Mouse (Mus musculus): Measurements from ENCODE around the gene Cd300lg. TPM values are rescaled to one million over a fixed set of nuclear protein-coding genes. Genes with fewer than 3 reads are reported as not detected.

The Cd300lg gene
- polyA plus RNA-seq, 1 experiment: not detected

DNA sequence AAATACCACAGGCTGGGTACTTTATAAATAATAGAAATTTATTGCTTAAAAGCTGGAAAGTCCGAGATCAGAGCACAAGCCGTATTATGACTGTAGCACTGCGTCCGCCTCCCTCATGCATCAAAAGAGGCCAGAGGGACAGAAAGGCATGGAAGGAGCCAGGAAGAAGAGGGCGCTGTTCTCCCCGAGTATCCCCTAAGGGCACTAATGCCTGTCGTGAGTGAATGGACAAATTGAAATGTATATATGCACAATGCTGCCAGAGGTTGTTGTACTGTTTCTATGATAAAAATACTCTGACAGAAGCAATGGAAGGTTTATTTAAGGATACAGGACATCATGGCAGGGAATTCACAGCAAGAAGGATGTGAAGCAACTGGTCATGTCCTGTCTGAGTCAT is 11.3 kb upstream of the Cd300lg start:
- TF ChIP-seq CEBPB (IDR thresholded peaks at IDR 0.05; ENCODE audit: low read depth): no peak
- no peak for TF ChIP-seq USF1 (IDR thresholded peaks at IDR 0.05; ENCODE audit: low read depth)
- TF ChIP-seq MYOG (IDR thresholded peaks at IDR 0.05; ENCODE audit: control insufficient read depth, extremely low read depth, insufficient read length): no peak
- TF ChIP-seq FOSL1 (IDR thresholded peaks at IDR 0.05; ENCODE audit: insufficient read depth, low read length, poor library complexity, severe bottlenecking): no peak
- TF ChIP-seq MYOD1 (IDR thresholded peaks at IDR 0.05; ENCODE audit: control insufficient read depth, insufficient read length, low read depth): no peak
- TF ChIP-seq CTCF (IDR thresholded peaks at IDR 0.05; ENCODE audit: control insufficient read depth, insufficient read depth, insufficient read length): no peak
- TF ChIP-seq MAX (IDR thresholded peaks at IDR 0.05): no peak
- Histone ChIP-seq H3K79me2 (ENCODE audit: control insufficient read depth, insufficient read depth) (no peaks in the 10 kb centered on the region), H3K79me3 (ENCODE audit: low read depth) (no peaks in the 10 kb centered on the region), H3K36me3 (ENCODE audit: control insufficient read depth, insufficient read depth) (no peaks in the 10 kb centered on the region), H3K27me3 (ENCODE audit: control insufficient read depth, insufficient read depth, insufficient read length) (peaks cover 28% of the 10 kb centered on the region), H3K4me3 (ENCODE audit: insufficient read depth, poor library complexity, severe bottlenecking) (no peak overlapping the region), H3ac (ENCODE audit: control insufficient read depth, insufficient read length, low read depth) (no peak overlapping the region)

DNA sequence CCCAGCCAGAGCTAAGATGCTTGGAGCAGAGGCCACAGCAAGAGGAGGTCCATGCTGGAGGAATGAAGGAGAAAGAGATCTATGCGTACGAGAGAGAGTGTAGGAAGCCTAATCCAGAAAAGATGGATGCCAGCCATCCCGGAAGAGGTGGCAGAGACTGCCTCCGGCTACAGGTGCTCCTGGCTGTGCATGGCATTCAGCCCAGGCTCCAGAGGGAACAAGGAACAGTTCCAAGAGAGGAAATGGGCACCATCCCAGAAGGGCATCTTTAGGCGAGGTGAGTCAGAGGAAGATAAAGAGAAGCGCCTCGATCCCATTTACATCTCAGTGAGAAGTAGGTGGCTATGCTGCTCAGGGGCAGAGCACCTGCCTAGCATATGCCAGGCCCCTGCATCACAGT is 10.2 kb upstream of the Cd300lg start:
- no peaks in the 10 kb centered on the region for H3K79me2 ChIP-seq (ENCODE audit: control insufficient read depth, insufficient read depth)
- TF ChIP-seq CEBPB (IDR thresholded peaks at IDR 0.05; ENCODE audit: low read depth): no peak

GRCm38 (mm10) chr11:102033055-102033591 is 8.2 kb upstream of the Cd300lg start:
- Histone ChIP-seq H3K27me3 (ENCODE audit: control insufficient read depth, insufficient read depth, insufficient read length) (peaks cover 40% of the 10 kb centered on the region), H3K4me3 (ENCODE audit: insufficient read depth, poor library complexity, severe bottlenecking) (no peak overlapping the region), H3ac (ENCODE audit: control insufficient read depth, insufficient read length, low read depth) (no peak overlapping the region), H3K79me3 (ENCODE audit: low read depth) (no peaks in the 10 kb centered on the region), H3K36me3 (ENCODE audit: control insufficient read depth, insufficient read depth) (no peaks in the 10 kb centered on the region), H3K79me2 (ENCODE audit: control insufficient read depth, insufficient read depth) (no peaks in the 10 kb centered on the region)
- TF ChIP-seq CTCF (IDR thresholded peaks at IDR 0.05; ENCODE audit: control insufficient read depth, insufficient read depth, insufficient read length): no peak
- TF ChIP-seq MYOD1 (IDR thresholded peaks at IDR 0.05; ENCODE audit: control insufficient read depth, insufficient read length, low read depth): no peak
- no peak for TF ChIP-seq FOSL1 (IDR thresholded peaks at IDR 0.05; ENCODE audit: insufficient read depth, low read length, poor library complexity, severe bottlenecking)
- TF ChIP-seq MYOG (IDR thresholded peaks at IDR 0.05; ENCODE audit: control insufficient read depth, extremely low read depth, insufficient read length): no peak
- no peak for TF ChIP-seq CEBPB (IDR thresholded peaks at IDR 0.05; ENCODE audit: low read depth)
- no peak for TF ChIP-seq MAX (IDR thresholded peaks at IDR 0.05)
- no peak for TF ChIP-seq USF1 (IDR thresholded peaks at IDR 0.05; ENCODE audit: low read depth)

More for the DNA sequence above, 10.2 kb upstream of the Cd300lg start:
- Histone ChIP-seq H3ac (ENCODE audit: control insufficient read depth, insufficient read length, low read depth) (no peak overlapping the region), H3K27me3 (ENCODE audit: control insufficient read depth, insufficient read depth, insufficient read length) (peaks cover 23% of the 10 kb centered on the region), H3K4me3 (ENCODE audit: insufficient read depth, poor library complexity, severe bottlenecking) (no peak overlapping the region), H3K36me3 (ENCODE audit: control insufficient read depth, insufficient read depth) (no peaks in the 10 kb centered on the region), H3K79me3 (ENCODE audit: low read depth) (no peaks in the 10 kb centered on the region)

DNA sequence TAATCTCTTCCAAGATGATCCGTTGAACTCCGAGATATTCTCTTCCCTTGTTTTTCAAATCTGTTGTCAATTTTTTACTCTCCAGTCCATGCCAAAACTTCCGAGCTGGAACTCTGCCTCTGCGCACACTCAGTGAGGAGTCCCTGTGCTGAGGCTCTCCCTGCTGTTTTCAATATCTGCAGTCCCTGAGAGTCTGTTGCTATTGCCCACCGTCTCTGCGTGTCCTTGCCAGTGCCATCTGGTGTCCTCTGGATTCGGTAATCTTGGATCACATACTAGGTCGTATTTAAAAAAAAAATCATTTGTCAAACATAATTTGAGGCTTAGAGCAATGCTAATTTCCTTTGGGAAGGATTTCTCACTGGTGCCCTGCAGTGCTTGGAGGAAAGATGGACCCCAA is 6.4 kb upstream of the Cd300lg start:
- Histone ChIP-seq H3K4me3 (ENCODE audit: insufficient read depth, poor library complexity, severe bottlenecking) (no peak overlapping the region), H3K79me2 (ENCODE audit: control insufficient read depth, insufficient read depth) (no peaks in the 10 kb centered on the region), H3K36me3 (ENCODE audit: control insufficient read depth, insufficient read depth) (no peaks in the 10 kb centered on the region), H3ac (ENCODE audit: control insufficient read depth, insufficient read length, low read depth) (no peak overlapping the region), H3K27me3 (ENCODE audit: control insufficient read depth, insufficient read depth, insufficient read length) (peaks cover 43% of the 10 kb centered on the region), H3K79me3 (ENCODE audit: low read depth) (no peaks in the 10 kb centered on the region)
- no peak for TF ChIP-seq CEBPB (IDR thresholded peaks at IDR 0.05; ENCODE audit: low read depth)
- TF ChIP-seq CTCF (IDR thresholded peaks at IDR 0.05; ENCODE audit: control insufficient read depth, insufficient read depth, insufficient read length): no peak
- no peak for TF ChIP-seq MAX (IDR thresholded peaks at IDR 0.05)
- no peak for TF ChIP-seq FOSL1 (IDR thresholded peaks at IDR 0.05; ENCODE audit: insufficient read depth, low read length, poor library complexity, severe bottlenecking)
- no peak for TF ChIP-seq MYOG (IDR thresholded peaks at IDR 0.05; ENCODE audit: control insufficient read depth, extremely low read depth, insufficient read length)
- TF ChIP-seq USF1 (IDR thresholded peaks at IDR 0.05; ENCODE audit: low read depth): no peak
- no peak for TF ChIP-seq MYOD1 (IDR thresholded peaks at IDR 0.05; ENCODE audit: control insufficient read depth, insufficient read length, low read depth)

DNA sequence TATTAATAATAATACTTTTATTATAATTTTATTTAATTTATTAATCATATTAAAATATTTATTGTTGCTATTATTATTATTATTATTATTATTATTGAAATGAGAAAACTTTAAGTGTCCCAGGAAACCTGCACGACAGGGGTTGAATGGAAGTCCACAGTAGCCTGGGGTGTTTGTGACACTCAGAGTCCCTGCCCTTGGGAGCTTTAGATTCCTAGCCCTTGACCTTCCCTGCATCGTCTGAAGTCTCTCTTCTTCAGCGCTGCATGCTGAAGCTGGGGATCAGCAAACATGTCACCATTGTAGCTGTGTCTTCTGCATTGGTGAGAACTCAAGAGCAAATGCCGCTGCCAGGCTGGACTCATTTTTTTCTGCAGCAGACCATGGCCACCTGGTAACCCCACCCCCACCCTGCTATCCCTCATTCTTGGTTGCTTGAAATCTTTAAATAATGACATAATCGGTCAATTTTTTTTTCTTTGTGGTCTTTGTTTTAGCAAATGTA is 5.8 kb upstream of the Cd300lg start:
- Histone ChIP-seq H3K4me3 (ENCODE audit: insufficient read depth, poor library complexity, severe bottlenecking) (no peak overlapping the region), H3ac (ENCODE audit: control insufficient read depth, insufficient read length, low read depth) (no peak overlapping the region)
- TF ChIP-seq USF1 (IDR thresholded peaks at IDR 0.05; ENCODE audit: low read depth) (no peak), FOSL1 (IDR thresholded peaks at IDR 0.05; ENCODE audit: insufficient read depth, low read length, poor library complexity, severe bottlenecking) (no peak), CEBPB (IDR thresholded peaks at IDR 0.05; ENCODE audit: low read depth) (no peak), CTCF (IDR thresholded peaks at IDR 0.05; ENCODE audit: control insufficient read depth, insufficient read depth, insufficient read length) (no peak), MAX (IDR thresholded peaks at IDR 0.05) (no peak), MYOD1 (IDR thresholded peaks at IDR 0.05; ENCODE audit: control insufficient read depth, insufficient read length, low read depth) (no peak), MYOG (IDR thresholded peaks at IDR 0.05; ENCODE audit: control insufficient read depth, extremely low read depth, insufficient read length) (no peak)

GRCm38 (mm10) chr11:102036336-102036735 is 5.0 kb upstream of the Cd300lg start:
- Histone ChIP-seq H3ac (ENCODE audit: control insufficient read depth, insufficient read length, low read depth) (no peak overlapping the region), H3K36me3 (ENCODE audit: control insufficient read depth, insufficient read depth) (no peaks in the 10 kb centered on the region), H3K79me3 (ENCODE audit: low read depth) (no peaks in the 10 kb centered on the region), H3K79me2 (ENCODE audit: control insufficient read depth, insufficient read depth) (no peaks in the 10 kb centered on the region), H3K27me3 (ENCODE audit: control insufficient read depth, insufficient read depth, insufficient read length) (peaks cover 39% of the 10 kb centered on the region), H3K4me3 (ENCODE audit: insufficient read depth, poor library complexity, severe bottlenecking) (no peak overlapping the region)
- TF ChIP-seq CTCF (IDR thresholded peaks at IDR 0.05; ENCODE audit: control insufficient read depth, insufficient read depth, insufficient read length): no peak

More for the DNA sequence above, 5.8 kb upstream of the Cd300lg start:
- H3K36me3 ChIP-seq (ENCODE audit: control insufficient read depth, insufficient read depth): no peaks in the 10 kb centered on the region
- no peaks in the 10 kb centered on the region for H3K79me2 ChIP-seq (ENCODE audit: control insufficient read depth, insufficient read depth)
- H3K27me3 ChIP-seq (ENCODE audit: control insufficient read depth, insufficient read depth, insufficient read length): peaks cover 43% of the 10 kb centered on the region
- no peaks in the 10 kb centered on the region for H3K79me3 ChIP-seq (ENCODE audit: low read depth)

Measured in C2C12 (cell line).